Mouse (Mus musculus) ES-E14 (cell line): ENCODE data around the gene Ahdc1. TPM values are rescaled to one million over a fixed set of nuclear protein-coding genes. Genes with fewer than 3 reads are reported as not detected.
"Not testable (repeated sequence)": the region's sequence is repeated elsewhere in the genome, so short reads cannot be mapped to it uniquely, and the experiment has no call there.

Source experiments
- DNase-seq: peaks from one replicate; pipeline ENCODE4 v3.0.0-alpha.2; 2013; ENCODE audit warnings: low read depth, low spot score
- H3K27ac ChIP-seq: 2 replicates; pipeline ENCODE4 v1.5.1; 2012; ENCODE audit warnings: low read depth, mild to moderate bottlenecking, low read length, moderate library complexity, mixed read lengths; ENCODE audit not compliant: poor library complexity, insufficient read depth, severe bottlenecking
- H3K36me3 ChIP-seq: 2 replicates; pipeline ENCODE4 v1.6.1; 2012; ENCODE audit warnings: mild to moderate bottlenecking, low read length, moderate library complexity, mixed read lengths; ENCODE audit not compliant: control insufficient read depth, poor library complexity, insufficient read depth, severe bottlenecking
- H3K4me1 ChIP-seq, 2 experiments: fragments of 150-350 bp in 1 of 2; sonication (generic) in 1 of 2; 2 replicates each; pipeline ENCODE4 v1.6.1; 2012; ENCODE audit warnings: low read length in 2 of 2, mild to moderate bottlenecking in 1 of 2, mixed read lengths in 1 of 2; ENCODE audit not compliant: control insufficient read depth in 2 of 2, insufficient read depth in 2 of 2, poor library complexity in 1 of 2
- H3K4me3 ChIP-seq, 2 experiments: fragments of 150-350 bp in 1 of 2; sonication (generic) in 1 of 2; 2 replicates each; pipeline ENCODE4 v1.5.1; 2012; ENCODE audit warnings: low read length in 2 of 2, low read depth in 1 of 2, mild to moderate bottlenecking in 1 of 2, mixed read lengths in 1 of 2; ENCODE audit not compliant: insufficient read depth in 1 of 2, poor library complexity in 1 of 2, severe bottlenecking in 1 of 2
- H3K9ac ChIP-seq: 2 replicates; pipeline ENCODE4 v1.6.1; 2012; ENCODE audit warnings: low read depth, mild to moderate bottlenecking, low read length, mixed read lengths; ENCODE audit not compliant: poor library complexity, insufficient read depth, severe bottlenecking
- H3K9me3 ChIP-seq: fragments of 150-350 bp; sonication (generic); 2 replicates; pipeline ENCODE4 v1.6.1; 2012; ENCODE audit warnings: low read depth, mild to moderate bottlenecking, low read length; ENCODE audit not compliant: control insufficient read depth, insufficient read depth
- CHD2 ChIP-seq: IDR thresholded peaks from 2 replicates; pipeline ENCODE4 v1.6.1; 2014; ENCODE audit warnings: mild to moderate bottlenecking, low read depth, low read length, inconsistent platforms
- HCFC1 ChIP-seq: IDR thresholded peaks from 2 replicates; pipeline ENCODE4 v1.6.1; 2012; ENCODE audit warnings: low read length, inconsistent platforms, borderline replicate concordance; ENCODE audit not compliant: insufficient read depth
- MAFK ChIP-seq: IDR thresholded peaks from 2 replicates; pipeline ENCODE4 v1.6.1; 2014; ENCODE audit warnings: mild to moderate bottlenecking, low read depth, low read length, inconsistent platforms; ENCODE audit not compliant: insufficient read depth
- ZC3H11A ChIP-seq: IDR thresholded peaks from 2 replicates; pipeline ENCODE4 v1.6.1; 2012; ENCODE audit warnings: low read depth, mild to moderate bottlenecking, inconsistent platforms, low read length, borderline replicate concordance
- ZNF384 ChIP-seq: IDR thresholded peaks from 2 replicates; pipeline ENCODE4 v1.6.1; 2012; ENCODE audit warnings: low read depth, low read length, inconsistent platforms
- in situ Hi-C, 2 experiments: fragments of 600-800 bp; cut with MboI; formaldehyde crosslinking; loops; one replicate each; pipeline ENCODE4 v1.15.1; 2025; ENCODE audit warnings: low sequenced_read_pairs in 2 of 2, inconsistent platforms in 1 of 2; ENCODE audit not compliant: unreplicated experiment in 2 of 2
- total RNA-seq: library from RNA; depleted of rRNA; stranded (reverse); fragments of 300-350 nt; gene quantifications from 2 replicates; pipeline ENCODE4 v1.2.3, GENCODE M21; 2012

Gene Ahdc1
- total RNA-seq, 1 experiment: 61.8 TPM

DNA sequence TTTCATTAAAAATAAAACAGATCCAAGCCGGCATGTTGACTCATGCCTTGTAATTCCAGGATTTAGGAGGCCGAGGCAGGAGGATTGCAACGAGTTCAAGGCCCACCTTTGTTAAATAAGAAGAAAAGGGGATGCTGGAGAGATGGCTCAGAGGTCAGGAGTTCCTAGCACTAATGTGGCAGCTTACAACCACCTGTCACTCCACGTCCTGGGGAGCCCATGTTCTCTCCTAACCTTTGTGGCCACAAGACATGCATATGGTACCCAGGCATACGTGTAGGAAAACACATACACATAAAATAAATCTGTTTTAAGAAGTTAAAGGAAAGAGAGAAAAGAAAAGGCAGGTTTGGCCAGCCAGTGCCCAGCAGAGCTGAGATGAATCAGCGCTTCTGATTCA is 82.0 kb downstream of the Ahdc1 start:
- DNase-seq: no peak
- Histone ChIP-seq H3K36me3 (no peaks in the 10 kb centered on the region), H3K4me3 (peak overlapping the region; percentile 14 to 58; a peak in 2 of 4 replicates), H3K9me3 (no peaks in the 10 kb centered on the region), H3K9ac (peak overlapping the region; percentile 83; the same call in 1 of the 2 replicates), H3K27ac (peak overlapping the region; percentile 99), H3K4me1 (peaks cover 4 to 28% of the 10 kb centered on the region in 2 experiments)
- in situ Hi-C loops: no loop called here
- no peak for TF ChIP-seq ZNF384
- TF ChIP-seq CHD2: no peak
- TF ChIP-seq ZC3H11A: no peak

DNA sequence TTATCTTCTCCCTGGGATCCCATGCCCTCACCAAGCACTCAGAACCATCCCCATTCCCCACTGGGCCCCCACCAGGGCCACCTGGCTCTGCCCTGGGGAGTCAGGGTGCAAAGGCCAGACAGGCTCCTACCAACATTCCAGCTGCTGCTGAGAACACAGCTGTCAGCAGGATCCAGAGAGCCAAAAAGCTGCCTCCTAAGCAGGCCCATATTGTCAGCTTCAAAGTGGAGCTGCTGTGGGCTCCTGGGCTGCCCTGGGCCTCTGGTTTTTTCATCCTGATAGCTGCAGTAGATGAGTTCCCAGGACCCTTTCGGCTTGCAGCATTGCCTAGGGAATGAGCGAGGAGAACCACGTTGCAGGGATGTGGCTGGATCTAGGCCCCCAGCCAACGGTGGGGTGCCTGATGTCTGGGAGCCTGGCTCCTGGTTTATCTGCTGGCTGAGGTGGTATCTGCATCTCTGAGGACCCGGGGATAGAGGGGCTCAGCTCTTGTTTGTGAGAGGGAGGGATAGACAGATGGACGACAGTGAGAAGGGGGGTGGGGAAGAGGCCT is 82.5 kb downstream of the Ahdc1 start:
- Histone ChIP-seq H3K36me3 (no peaks in the 10 kb centered on the region), H3K4me1 (peaks cover 3 to 27% of the 10 kb centered on the region in 2 experiments; a peak in 3 of 4 replicates), H3K9ac (peak overlapping the region; percentile 83), H3K9me3 (no peaks in the 10 kb centered on the region), H3K4me3 (peak overlapping the region; percentile 14 to 43; a peak in 2 of 4 replicates), H3K27ac (peak overlapping the region; percentile 99)
- DNase-seq: no peak
- TF ChIP-seq MAFK (no peak), ZC3H11A (no peak), HCFC1 (no peak), ZNF384 (no peak), CHD2 (no peak)
- in situ Hi-C loops: no loop called here

DNA sequence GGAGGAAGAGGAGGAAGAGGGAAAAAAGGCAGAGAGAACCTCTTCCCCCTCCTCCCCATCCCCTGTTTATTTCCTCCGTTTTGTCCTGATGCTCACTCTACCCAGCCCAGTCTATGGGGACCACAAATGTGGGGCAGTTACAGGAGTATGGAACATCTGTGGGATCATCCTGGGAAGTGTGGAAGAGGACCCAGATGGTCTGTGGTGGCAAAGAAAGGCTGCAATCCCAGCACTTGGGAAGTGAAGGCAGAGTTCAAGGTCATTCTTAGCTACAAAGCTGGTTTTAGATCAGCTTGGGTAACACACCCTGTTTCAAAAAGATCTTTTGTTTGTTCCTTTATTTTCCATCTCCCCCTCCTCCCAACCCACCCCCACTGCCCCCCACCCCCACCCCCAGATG is 83.2 kb downstream of the Ahdc1 start:
- TF ChIP-seq MAFK: no peak
- no peak for TF ChIP-seq ZC3H11A
- peak; percentile 20; the same call in 1 of the 2 replicates for TF ChIP-seq ZNF384
- 0 out of 2 replicates have a peak, but pooled peaks have one; percentile 38 for TF ChIP-seq CHD2
- no peak for TF ChIP-seq HCFC1
- Histone ChIP-seq H3K9me3 (no peaks in the 10 kb centered on the region), H3K4me1 (peaks cover 3 to 27% of the 10 kb centered on the region in 2 experiments; a peak in 3 of 4 replicates), H3K9ac (peak overlapping the region; percentile 36; the same call in 1 of the 2 replicates), H3K27ac (peak overlapping the region; percentile 99), H3K4me3 (no peak overlapping the region; a peak in 1 of 4 replicates), H3K36me3 (no peaks in the 10 kb centered on the region)
- no peak for DNase-seq
- in situ Hi-C loops: no loop called here

DNA sequence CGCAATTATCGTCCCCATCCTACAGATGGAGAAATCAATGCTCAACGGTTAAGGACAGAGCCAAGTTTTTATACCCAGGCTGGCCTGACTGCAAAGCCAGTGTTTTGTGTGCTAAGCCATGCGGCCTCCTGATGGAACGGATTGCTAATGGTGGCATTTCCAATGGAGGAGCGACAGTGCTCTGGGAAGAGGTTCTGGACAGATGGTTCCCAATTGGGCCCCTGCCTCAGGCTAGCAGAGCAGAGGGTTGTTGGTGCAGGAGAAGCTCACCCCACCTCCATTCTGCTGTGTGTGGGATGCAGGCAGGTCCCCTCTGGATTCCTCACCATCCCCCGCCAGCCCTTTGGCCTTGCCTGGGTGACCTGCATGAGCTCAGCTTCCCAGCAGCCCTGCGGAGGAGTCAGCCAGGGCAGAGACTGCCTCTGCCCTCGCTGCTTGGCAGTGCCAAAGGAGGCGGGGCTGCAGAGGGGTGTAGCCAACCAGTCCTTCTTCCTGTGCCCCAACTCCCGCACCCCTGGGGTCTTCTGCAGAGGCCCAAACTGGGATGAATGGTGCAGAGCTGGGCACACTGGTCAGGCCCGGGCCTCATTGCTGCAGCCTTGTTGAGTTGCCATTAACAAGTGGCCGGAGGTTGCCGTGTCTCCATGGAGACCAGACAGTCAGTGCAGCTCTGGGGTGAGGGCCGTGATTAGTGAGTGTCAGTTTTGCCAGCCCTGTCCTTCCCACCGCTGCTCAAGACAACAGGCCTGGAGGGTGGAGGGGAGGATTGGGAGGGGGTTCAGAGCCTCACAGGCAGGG is 84.1 kb downstream of the Ahdc1 start:
- TF ChIP-seq CHD2: no peak
- TF ChIP-seq ZNF384: no peak; the same call in 1 of the 2 replicates
- no peak for TF ChIP-seq MAFK
- no peak for TF ChIP-seq ZC3H11A
- TF ChIP-seq HCFC1: no peak
- H3K9me3 ChIP-seq: no peaks in the 10 kb centered on the region
- peaks cover 3 to 27% of the 10 kb centered on the region in 2 experiments; a peak in 3 of 4 replicates for H3K4me1 ChIP-seq
- no peak for DNase-seq
- no peaks in the 10 kb centered on the region for H3K36me3 ChIP-seq
- H3K4me3 ChIP-seq: peak overlapping the region; percentile 8 to 59; a peak in 3 of 4 replicates
- H3K9ac ChIP-seq: peak overlapping the region; percentile 64
- in situ Hi-C loops: no loop called here
- H3K27ac ChIP-seq: peak overlapping the region; percentile 99

DNA sequence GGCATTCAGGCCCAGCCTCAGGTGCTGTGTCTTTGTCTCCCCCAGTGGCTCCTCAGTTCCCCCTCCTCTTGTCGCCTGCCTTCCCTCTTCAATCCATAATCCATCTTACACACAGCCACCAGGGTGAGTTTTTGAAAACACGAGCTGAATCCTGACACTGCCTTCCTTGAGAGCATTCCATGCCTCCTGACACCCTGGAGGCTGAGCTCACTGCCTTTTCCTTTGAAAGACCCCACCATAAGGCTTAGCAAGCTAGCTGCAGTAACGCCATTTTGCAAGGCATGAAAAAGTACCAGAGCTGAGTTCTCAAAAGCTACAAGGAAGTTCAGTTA is 84.6 kb downstream of the Ahdc1 start:
- in situ Hi-C loops, DNase-seq, H3K36me3 ChIP-seq, H3K9me3 ChIP-seq: not testable (repeated sequence)
- Histone ChIP-seq H3K27ac (peak overlapping the region; percentile 99), H3K9ac (peak overlapping the region; percentile 64; the same call in 1 of the 2 replicates), H3K4me3 (peak overlapping the region; percentile 8 to 59; a peak in 3 of 4 replicates), H3K4me1 (peaks cover 3 to 26% of the 10 kb centered on the region in 2 experiments; a peak in 3 of 4 replicates)

DNA sequence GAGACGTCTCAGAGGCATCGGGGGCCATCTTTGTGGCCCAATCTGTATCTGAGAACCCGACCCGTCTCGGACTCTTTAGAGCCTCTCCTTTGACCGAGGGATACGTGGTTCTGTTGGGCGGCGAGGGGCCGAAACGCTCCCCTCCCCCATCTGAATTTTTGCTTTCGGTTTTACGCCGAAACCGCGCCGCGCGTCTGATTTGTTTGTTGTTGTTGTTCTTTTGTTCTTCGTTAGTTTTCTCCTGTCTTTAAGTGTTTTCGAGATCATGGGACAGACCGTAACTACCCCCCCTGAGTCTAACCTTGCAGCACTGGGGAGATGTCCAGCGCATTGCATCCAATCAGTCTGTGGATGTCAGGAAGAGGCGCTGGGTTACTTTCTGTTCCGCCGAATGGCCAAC is 85.6 kb downstream of the Ahdc1 start:
- peaks cover 3 to 24% of the 10 kb centered on the region in 2 experiments; a peak in 3 of 4 replicates for H3K4me1 ChIP-seq
- not testable (repeated sequence) for DNase-seq

More for the DNA sequence above, 85.6 kb downstream of the Ahdc1 start:
- H3K9ac ChIP-seq, H3K27ac ChIP-seq, H3K36me3 ChIP-seq, H3K9me3 ChIP-seq, in situ Hi-C loops, H3K4me3 ChIP-seq: not testable (repeated sequence)
